Comparison of ENCODE assay signal across 19 mouse cellular contexts in the genomic region with DNA sequence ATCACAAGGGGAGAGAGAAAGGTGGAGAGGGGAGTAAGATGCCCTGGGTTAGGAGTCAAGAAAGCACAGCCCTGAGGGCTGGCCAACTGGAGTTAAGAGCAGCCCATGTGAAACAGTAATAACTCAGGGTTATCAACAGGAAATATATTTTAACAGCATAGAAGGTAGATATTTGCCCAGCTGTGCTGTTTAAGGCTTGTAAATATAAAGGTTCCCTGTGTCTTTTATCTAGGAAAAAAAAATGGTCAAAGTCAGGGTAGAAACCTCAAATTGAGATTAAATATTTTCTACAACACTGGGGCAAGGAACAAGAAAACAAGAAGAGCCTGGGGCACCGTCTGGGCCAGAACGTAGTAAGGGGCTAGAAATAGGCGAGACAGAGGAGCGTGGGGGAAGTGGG.
DNase-seq lines count a peak whose midpoint lies in the region; ATAC-seq and TF ChIP-seq lines count a peak whose summit lies in the region.
"Had no signal": no experiment of that assay in that cellular context is flagged by ENCODE, and none has a peak within 500 bp of the region (broad histone marks: within the 10 kb centered on the region; RNA-seq: fewer than 3 reads in every experiment).

No protein-coding gene starts in this region.

- no peak overlapping the region for H3K4me2 ChIP-seq in stomach, embryonic 16.5 days (ENCODE audit: low read depth, low read length)
- H3K4me2 ChIP-seq: embryonic facial prominence, embryonic 12.5 days; forebrain, embryonic 13.5 days; forebrain, embryonic 15.5 days had no signal

- H3K27ac ChIP-seq in MEL (ENCODE audit: control insufficient read depth, low read depth, low read length) = peak overlapping the region; percentile 43
- 0 out of 2 replicates have a peak overlapping the region, but pooled peaks have one; percentile 6 for H3K27ac ChIP-seq in stomach, embryonic 16.5 days (ENCODE audit: low read length)
- H3K27ac ChIP-seq: embryonic facial prominence, embryonic 10.5 days; embryonic facial prominence, embryonic 12.5 days; forebrain, embryonic 13.5 days; forebrain, embryonic 15.5 days had no signal

- peak overlapping the region; percentile 35 for H3K9ac ChIP-seq in MEL (ENCODE audit: control insufficient read depth, low read depth, low read length, poor library complexity, severe bottlenecking)
- H3K9ac ChIP-seq in stomach, embryonic 16.5 days (ENCODE audit: low read length) = no peak overlapping the region
- H3K9ac ChIP-seq: embryonic facial prominence, embryonic 12.5 days; forebrain, embryonic 13.5 days; forebrain, embryonic 15.5 days; forebrain, postnatal 0 days had no signal

- H3K4me1 ChIP-seq in MEL (ENCODE audit: control insufficient read depth in 1 of 2, insufficient read depth in 2 of 2, low read length in 2 of 2) = peaks cover 10 to 14% of the 10 kb centered on the region in 2 experiments
- H3K4me1 ChIP-seq in stomach, embryonic 16.5 days (ENCODE audit: control insufficient read depth, insufficient read depth, low read length) = no peaks in the 10 kb centered on the region
- H3K4me1 ChIP-seq: forebrain, embryonic 13.5 days; forebrain, embryonic 15.5 days had no signal

- no peaks in the 10 kb centered on the region for H3K79me2 ChIP-seq in MEL (ENCODE audit: control insufficient read depth, insufficient read depth, low read length, poor library complexity)

- H3K9me3 ChIP-seq in MEL (replicated peaks; ENCODE audit: insufficient read depth, low read length) = no peaks in the 10 kb centered on the region
- no peaks in the 10 kb centered on the region for H3K9me3 ChIP-seq in stomach, embryonic 16.5 days (replicated peaks; ENCODE audit: control insufficient read depth, low read length)
- H3K9me3 ChIP-seq: embryonic facial prominence, embryonic 10.5 days; embryonic facial prominence, embryonic 12.5 days; forebrain, embryonic 13.5 days; forebrain, embryonic 15.5 days had no signal

- WGBS in stomach, embryonic 16.5 days = 44% methylated on average over 4 of the region's 4 CpGs

- TF ChIP-seq EP300 in MEL (IDR thresholded peaks at IDR 0.05; ENCODE audit: low read depth in 1 of 2, low read length in 2 of 2) = peak; percentile 86 to 87

- ATAC-seq in stomach, embryonic 16.5 days (ENCODE audit: insufficient read depth, low FRiP score) = no peak
- ATAC-seq in frontal cortex, adult (ENCODE audit: low TSS enrichment) = no peak
- ATAC-seq in cerebellum, adult (ENCODE audit: insufficient number of reproducible peaks, low FRiP score, low TSS enrichment) = no peak

- H3K4me3 ChIP-seq in MEL (ENCODE audit: control insufficient read depth in 1 of 2, insufficient read depth in 1 of 2, low read depth in 2 of 2, low read length in 2 of 2) = peak overlapping the region; percentile 31 to 32; a peak in 3 of 4 replicates
- no peak overlapping the region for H3K4me3 ChIP-seq in stomach, embryonic 16.5 days (replicated peaks; ENCODE audit: low read length)
- H3K4me3 ChIP-seq: embryonic facial prominence, embryonic 10.5 days; embryonic facial prominence, embryonic 12.5 days; forebrain, embryonic 13.5 days; forebrain, embryonic 15.5 days had no signal

- TF ChIP-seq POLR2A in MEL (IDR thresholded peaks at IDR 0.05; ENCODE audit: control insufficient read depth in 1 of 2, insufficient read depth in 1 of 2, low read depth in 1 of 2, low read length in 2 of 2, poor library complexity in 1 of 2) = no peak

- peak; percentile 54 for DNase-seq in MEL (ENCODE audit: low read depth, low spot score)
- DNase-seq in MEL-GATA-1-ER (ENCODE audit: extremely low read depth, low read depth) = peak; percentile 35
- no peak for DNase-seq in left cerebral cortex, adult 8-10 months (ENCODE audit: low spot score in 2 of 2)
- DNase-seq: adrenal gland, adult 2 months; adrenal gland, postnatal 10 days; adrenal gland, postnatal 25 days; cerebellum, adult 11-12 months; cerebellum, adult 2 months; cerebellum, adult 9-10 months; cerebellum, postnatal 10 days; cerebellum, postnatal 25 days; forebrain, postnatal 0 days had no signal

- no peak for TF ChIP-seq CTCF in MEL (IDR thresholded peaks at IDR 0.05 in 2 of 3, conservative IDR thresholded peaks at IDR 0.05 in 1 of 3; ENCODE audit: control insufficient read depth in 1 of 3, insufficient read depth in 1 of 3, low read depth in 2 of 3, low read length in 3 of 3, poor library complexity in 1 of 3, severe bottlenecking in 1 of 3)

- H3K36me3 ChIP-seq in MEL (ENCODE audit: control insufficient read depth in 1 of 2, insufficient read depth in 2 of 2, low read length in 2 of 2) = peaks cover 0 to 11% of the 10 kb centered on the region in 2 experiments; a peak in 2 of 4 replicates
- no peaks in the 10 kb centered on the region for H3K36me3 ChIP-seq in stomach, embryonic 16.5 days (ENCODE audit: control insufficient read depth, insufficient read depth, low read length)
- H3K36me3 ChIP-seq: embryonic facial prominence, embryonic 12.5 days; forebrain, embryonic 15.5 days had no signal

- no peak; the same call in 1 of the 2 replicates for TF ChIP-seq RAD21 in MEL (IDR thresholded peaks at IDR 0.05; ENCODE audit: low read depth, low read length)

- H3K27me3 ChIP-seq in MEL (ENCODE audit: control insufficient read depth in 1 of 2, insufficient read depth in 2 of 2, low read length in 2 of 2) = no peaks in the 10 kb centered on the region
- no peaks in the 10 kb centered on the region for H3K27me3 ChIP-seq in stomach, embryonic 16.5 days (ENCODE audit: control insufficient read depth, insufficient read depth, low read length)
- H3K27me3 ChIP-seq: embryonic facial prominence, embryonic 12.5 days; forebrain, embryonic 13.5 days; forebrain, embryonic 15.5 days had no signal

TF ChIP-seq in MEL, 35 proteins besides CTCF, POLR2A, EP300 and RAD21:
- TF ChIP-seq TAL1 (IDR thresholded peaks at IDR 0.05; ENCODE audit: low read length) (no peak), JUND (IDR thresholded peaks at IDR 0.05; ENCODE audit: low read depth, low read length) (no peak), USF2 (IDR thresholded peaks at IDR 0.05; ENCODE audit: borderline replicate concordance in 1 of 2, insufficient read depth in 1 of 2, low read depth in 1 of 2, low read length in 2 of 2) (no peak), GABPA (IDR thresholded peaks at IDR 0.05; ENCODE audit: low read depth, low read length) (no peak), SIN3A (IDR thresholded peaks at IDR 0.05; ENCODE audit: low read length) (peak; percentile 66), CHD1 (IDR thresholded peaks at IDR 0.05; ENCODE audit: low read depth, low read length) (no peak), ZMIZ1 (IDR thresholded peaks at IDR 0.05; ENCODE audit: low read depth, low read length) (no peak), RCOR1 (IDR thresholded peaks at IDR 0.05; ENCODE audit: low read depth, low read length) (peak; percentile 78), NELFE (IDR thresholded peaks at IDR 0.05; ENCODE audit: low read depth, low read length) (no peak), TCF12 (IDR thresholded peaks at IDR 0.05; ENCODE audit: low read depth, low read length) (peak; percentile 87), BHLHE40 (IDR thresholded peaks at IDR 0.05; ENCODE audit: borderline replicate concordance, low read depth, low read length) (no peak), POLR2AphosphoS5 (IDR thresholded peaks at IDR 0.05; ENCODE audit: borderline replicate concordance, low read depth, low read length) (no peak), POLR2AphosphoS2 (IDR thresholded peaks at IDR 0.05; ENCODE audit: low read length) (no peak), HCFC1 (IDR thresholded peaks at IDR 0.05; ENCODE audit: low read depth, low read length) (no peak), SMC3 (IDR thresholded peaks at IDR 0.05; ENCODE audit: low read depth, low read length) (no peak), KAT2A (conservative IDR thresholded peaks at IDR 0.05; ENCODE audit: low read depth, low read length) (no peak), ZNF384 (IDR thresholded peaks at IDR 0.05; ENCODE audit: low read depth, low read length) (peak; percentile 89), USF1 (IDR thresholded peaks at IDR 0.05; ENCODE audit: low read depth, low read length) (no peak), NRF1 (IDR thresholded peaks at IDR 0.05; ENCODE audit: insufficient read depth, low read depth, low read length, poor library complexity, severe bottlenecking) (no peak), MYC (IDR thresholded peaks at IDR 0.05; ENCODE audit: low read depth, low read length) (0 out of 2 replicates have a peak, but pooled peaks have one; percentile 27), MAZ (IDR thresholded peaks at IDR 0.05; ENCODE audit: low read depth, low read length) (no peak), UBTF (IDR thresholded peaks at IDR 0.05; ENCODE audit: borderline replicate concordance, insufficient read depth, low read depth, low read length) (no peak), E2F4 (IDR thresholded peaks at IDR 0.05; ENCODE audit: borderline replicate concordance, low read depth, low read length) (no peak), MAX (IDR thresholded peaks at IDR 0.05; ENCODE audit: low read length) (no peak), TBP (IDR thresholded peaks at IDR 0.05; ENCODE audit: low read depth, low read length) (no peak), MEF2A (IDR thresholded peaks at IDR 0.05; ENCODE audit: extremely low read depth, insufficient replicate concordance, low read depth, low read length, poor library complexity, severe bottlenecking) (no peak), CHD2 (IDR thresholded peaks at IDR 0.05; ENCODE audit: low read length) (no peak), ETS1 (IDR thresholded peaks at IDR 0.05; ENCODE audit: low read depth, low read length) (peak; percentile 89), GATA1 (IDR thresholded peaks at IDR 0.05; ENCODE audit: low read depth, low read length) (peak; percentile 75), ZKSCAN1 (IDR thresholded peaks at IDR 0.05; ENCODE audit: low read depth, low read length) (no peak), ZC3H11A (IDR thresholded peaks at IDR 0.05; ENCODE audit: low read depth, low read length) (no peak), MYB (IDR thresholded peaks at IDR 0.05; ENCODE audit: low read depth, low read length) (0 out of 2 replicates have a peak, but pooled peaks have one; percentile 17), MAFK (IDR thresholded peaks at IDR 0.05; ENCODE audit: borderline replicate concordance, low read depth, low read length) (no peak; the same call in 1 of the 2 replicates), MXI1 (IDR thresholded peaks at IDR 0.05; ENCODE audit: low read depth, low read length) (peak; percentile 43), ELF1 (IDR thresholded peaks at IDR 0.05; ENCODE audit: low read depth, low read length) (no peak)

Comparison
In these comparisons a context has a peak if more than half of its experiments do, and no peak if none do; other contexts are left out.
1. DNase-seq: peak in MEL (single experiment) and MEL-GATA-1-ER (single experiment); none in left cerebral cortex, adult 8-10 months (0 of 2).